Mouse (Mus musculus) ES-Bruce4 (cell line): ENCODE data around the gene Klri2. TPM values are rescaled to one million over a fixed set of nuclear protein-coding genes. Genes with fewer than 3 reads are reported as not detected.
"Not testable (repeated sequence)": the region's sequence is repeated elsewhere in the genome, so short reads cannot be mapped to it uniquely, and the experiment has no call there.

ENCODE experiments used
- H3K27ac ChIP-seq: 2 replicates; pipeline ENCODE4 v1.5.1; 2012; ENCODE audit warnings: low read length, inconsistent platforms; ENCODE audit not compliant: insufficient read depth
- H3K27me3 ChIP-seq: 2 replicates; pipeline ENCODE4 v1.6.1; 2012; ENCODE audit warnings: mild to moderate bottlenecking, low read length, inconsistent platforms; ENCODE audit not compliant: control insufficient read depth, poor library complexity, insufficient read depth, severe bottlenecking
- H3K36me3 ChIP-seq: 2 replicates; pipeline ENCODE4 v1.6.1; 2012; ENCODE audit warnings: inconsistent platforms, mild to moderate bottlenecking, low read length, moderate library complexity; ENCODE audit not compliant: control insufficient read depth, poor library complexity, insufficient read depth, severe bottlenecking
- H3K4me1 ChIP-seq: one replicate; pipeline ENCODE4 v1.8.1; 2011; ENCODE audit warnings: low read length; ENCODE audit not compliant: control insufficient read depth, insufficient read depth
- H3K4me3 ChIP-seq: 2 replicates; pipeline ENCODE4 v1.5.1; 2011; ENCODE audit warnings: low read depth, mild to moderate bottlenecking, low read length
- H3K9ac ChIP-seq: 2 replicates; pipeline ENCODE4 v1.6.1; 2012; ENCODE audit warnings: low read depth, mild to moderate bottlenecking, inconsistent platforms; ENCODE audit not compliant: poor library complexity, severe bottlenecking
- H3K9me3 ChIP-seq: replicated peaks from 2 replicates; pipeline ENCODE4 v1.6.1; 2012; ENCODE audit warnings: mild to moderate bottlenecking, low read length, inconsistent platforms; ENCODE audit not compliant: control insufficient read depth, poor library complexity, insufficient read depth, severe bottlenecking
- CTCF ChIP-seq: IDR thresholded peaks from one replicate; pipeline ENCODE4 v1.8.1; 2011; ENCODE audit warnings: low read depth, low read length
- EP300 ChIP-seq: IDR thresholded peaks from 2 replicates; pipeline ENCODE4 v1.6.1; 2011; ENCODE audit warnings: low read depth, low read length; ENCODE audit not compliant: insufficient read depth
- POLR2A ChIP-seq: IDR thresholded peaks from one replicate; pipeline ENCODE4 v1.8.1; 2011; ENCODE audit warnings: low read length; ENCODE audit not compliant: insufficient read depth
- polyA plus RNA-seq: library from polyadenylated mRNA; stranded (reverse); fragments of >200 nt; gene quantifications from 2 replicates; pipeline ENCODE4 v1.2.4, GENCODE M21; 2011; ENCODE audit warnings: low read depth; ENCODE audit not compliant: missing spikeins, insufficient read depth, insufficient read length

The Klri2 gene
- polyA plus RNA-seq, 1 experiment = not detected

GRCm38 (mm10) chr6:129727237-129727636 lies 13.0 kb downstream of the Klri2 start:
- no peak overlapping the region for H3K4me3 ChIP-seq
- H3K9me3 ChIP-seq = no peaks in the 10 kb centered on the region
- TF ChIP-seq CTCF (no peak), POLR2A (no peak), EP300 (no peak)
- H3K27me3 ChIP-seq = no peaks in the 10 kb centered on the region
- H3K4me1 ChIP-seq = no peaks in the 10 kb centered on the region
- H3K9ac ChIP-seq = no peak overlapping the region
- H3K27ac ChIP-seq = no peak overlapping the region
- H3K36me3 ChIP-seq = no peaks in the 10 kb centered on the region

- Histone ChIP-seq H3K27me3 (no peaks in the 10 kb centered on the region), H3K9me3 (no peaks in the 10 kb centered on the region), H3K9ac (no peak overlapping the region), H3K4me3 (no peak overlapping the region), H3K36me3 (no peaks in the 10 kb centered on the region), H3K27ac (no peak overlapping the region), H3K4me1 (no peaks in the 10 kb centered on the region)
- no peak for TF ChIP-seq POLR2A
- no peak for TF ChIP-seq EP300
- no peak for TF ChIP-seq CTCF
Measured at GRCm38 (mm10) chr6:129721390-129721789, 18.9 kb downstream of the Klri2 start.

GRCm38 (mm10) chr6:129720487-129720886 lies 19.8 kb downstream of the Klri2 start:
- TF ChIP-seq POLR2A (no peak), CTCF (no peak), EP300 (no peak)
- no peak overlapping the region for H3K9ac ChIP-seq
- no peaks in the 10 kb centered on the region for H3K9me3 ChIP-seq
- H3K27me3 ChIP-seq = no peaks in the 10 kb centered on the region
- no peak overlapping the region for H3K27ac ChIP-seq
- no peaks in the 10 kb centered on the region for H3K36me3 ChIP-seq
- H3K4me1 ChIP-seq = no peaks in the 10 kb centered on the region
- H3K4me3 ChIP-seq = no peak overlapping the region

GRCm38 (mm10) chr6:129717032-129717431 lies 23.3 kb downstream of the Klri2 start, which contains the start of gene Klri1:
Gene Klri1 (minus strand): TSS chr6:129717132.
- TF ChIP-seq CTCF (no peak), POLR2A (no peak), EP300 (no peak)

GRCm38 (mm10) chr6:129713566-129713965 lies 26.7 kb downstream of the Klri2 start:
- H3K36me3 ChIP-seq = no peaks in the 10 kb centered on the region
- no peak overlapping the region for H3K9ac ChIP-seq
- no peak overlapping the region for H3K4me3 ChIP-seq
- no peaks in the 10 kb centered on the region for H3K4me1 ChIP-seq
- no peak overlapping the region for H3K27ac ChIP-seq
- no peaks in the 10 kb centered on the region for H3K9me3 ChIP-seq
- no peak for TF ChIP-seq EP300
- TF ChIP-seq CTCF = no peak
- TF ChIP-seq POLR2A = no peak
- no peaks in the 10 kb centered on the region for H3K27me3 ChIP-seq

More at GRCm38 (mm10) chr6:129717032-129717431, 23.3 kb downstream of the Klri2 start, which contains the start of gene Klri1:
- Histone ChIP-seq H3K9me3 (no peaks in the 10 kb centered on the region), H3K27me3 (no peaks in the 10 kb centered on the region), H3K4me1 (no peaks in the 10 kb centered on the region), H3K4me3 (no peak within 1 kb of the TSS), H3K27ac (no peak within 1 kb of the TSS), H3K36me3 (no peaks in the 10 kb centered on the region), H3K9ac (no peak within 1 kb of the TSS)

- H3K36me3 ChIP-seq, H3K9me3 ChIP-seq, H3K9ac ChIP-seq, H3K4me3 ChIP-seq, H3K4me1 ChIP-seq, H3K27me3 ChIP-seq, H3K27ac ChIP-seq: not testable (repeated sequence)
Measured at GRCm38 (mm10) chr6:129691436-129691835, 48.8 kb downstream of the Klri2 start.

GRCm38 (mm10) chr6:129680379-129680778 lies 59.9 kb downstream of the Klri2 start:
- TF ChIP-seq EP300 (no peak), CTCF (no peak), POLR2A (no peak)
- H3K4me1 ChIP-seq = no peaks in the 10 kb centered on the region
- no peaks in the 10 kb centered on the region for H3K9me3 ChIP-seq
- no peak overlapping the region for H3K4me3 ChIP-seq
- H3K36me3 ChIP-seq = no peaks in the 10 kb centered on the region
- H3K27me3 ChIP-seq = no peaks in the 10 kb centered on the region
- H3K9ac ChIP-seq = no peak overlapping the region
- H3K27ac ChIP-seq = no peak overlapping the region

Other genes starting within 250 kb of the Klri2 start
- gene Olr1, start 233.3 kb downstream of the Klri2 start, polyA plus RNA-seq = 1.3 and 1.4 TPM in 2 replicates
- gene Tmem52b, start 227.9 kb downstream of the Klri2 start, polyA plus RNA-seq = not detected in 2 replicates
- 68.1 and 75.1 TPM in 2 replicates for gene Gabarapl1, start 207.3 kb downstream of the Klri2 start, polyA plus RNA-seq
- gene Klre1, start 162.6 kb downstream of the Klri2 start, polyA plus RNA-seq = not detected in 2 replicates
- not detected in 2 replicates for gene Klrd1, start 148.7 kb downstream of the Klri2 start, polyA plus RNA-seq
- gene Klrk1, start 116.6 kb downstream of the Klri2 start, polyA plus RNA-seq = not detected in 2 replicates
- not detected in 2 replicates for gene Klrc3, start 97.1 kb downstream of the Klri2 start, polyA plus RNA-seq
- gene Klrc2, start 79.8 kb downstream of the Klri2 start, polyA plus RNA-seq = not detected in 2 replicates
- gene Klrc1, start 61.5 kb downstream of the Klri2 start, polyA plus RNA-seq = not detected in 2 replicates
- gene Klri1, start 23.4 kb downstream of the Klri2 start, polyA plus RNA-seq = not detected in 2 replicates
- not detected in 2 replicates for gene Gm156, start 43.8 kb upstream of the Klri2 start, polyA plus RNA-seq
- gene Gm17631, start 122.2 kb upstream of the Klri2 start, polyA plus RNA-seq = not detected in 2 replicates
- gene Klra17, start 136.2 kb upstream of the Klri2 start, polyA plus RNA-seq = not detected in 2 replicates
- not detected in 2 replicates for gene Klra5, start 177.2 kb upstream of the Klri2 start, polyA plus RNA-seq